Mouse (Mus musculus) T-helper 1 cell (primary cell): Measurements from ENCODE around the gene Serpinh1.
"Not testable (repeated sequence)": the region's sequence is repeated elsewhere in the genome, so short reads cannot be mapped to it uniquely, and the experiment has no call there.

Experiments
- in situ Hi-C: fragments of 300-600 bp; cut with MboI, MseI; formaldehyde crosslinking; loops from one replicate; pipeline ENCODE4 v1.15.1; 2025; ENCODE audit warnings: high pct_unique_total_duplicates

The Serpinh1 gene

DNA sequence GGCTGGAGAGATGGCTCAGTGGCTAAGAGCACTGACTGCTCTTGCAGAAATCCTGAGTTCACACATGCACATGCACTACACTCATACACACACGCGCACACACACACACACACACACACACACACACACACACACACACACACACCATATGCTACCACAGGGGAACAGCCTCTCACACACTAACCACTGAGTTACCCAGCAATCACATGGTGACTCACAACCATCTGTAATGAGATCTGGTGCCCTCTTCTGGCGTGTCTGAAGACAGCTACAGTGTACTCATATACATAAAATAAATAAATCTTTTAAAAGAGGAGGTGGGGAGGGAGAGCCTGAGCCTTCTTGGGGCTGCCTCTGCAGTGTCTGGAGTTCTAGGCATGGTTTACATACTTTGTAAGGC is 21.3 kb upstream of the Serpinh1 start:
- in situ Hi-C loops, result not testable (repeated sequence)

DNA sequence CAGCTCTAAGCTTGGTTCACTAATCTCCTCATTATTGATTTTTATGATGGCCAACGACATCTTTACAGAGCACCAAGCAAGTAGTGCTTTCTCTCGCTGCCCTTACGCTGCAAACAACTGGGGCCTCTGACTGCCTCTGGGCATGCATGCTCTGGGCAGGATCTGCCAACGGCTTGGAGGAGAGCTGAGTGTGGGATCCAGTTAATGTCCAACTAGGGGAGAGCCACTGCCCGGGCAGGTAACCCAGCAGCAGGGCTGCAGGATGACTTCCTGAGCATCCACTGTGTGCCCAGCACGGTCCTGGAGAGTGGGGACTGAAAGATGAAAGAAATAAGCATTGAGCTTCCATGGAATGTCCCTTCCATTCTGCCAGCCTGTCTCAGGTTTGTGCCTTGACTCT is 13.7 kb upstream of the Serpinh1 start:
- in situ Hi-C loops, result no loop called here

DNA sequence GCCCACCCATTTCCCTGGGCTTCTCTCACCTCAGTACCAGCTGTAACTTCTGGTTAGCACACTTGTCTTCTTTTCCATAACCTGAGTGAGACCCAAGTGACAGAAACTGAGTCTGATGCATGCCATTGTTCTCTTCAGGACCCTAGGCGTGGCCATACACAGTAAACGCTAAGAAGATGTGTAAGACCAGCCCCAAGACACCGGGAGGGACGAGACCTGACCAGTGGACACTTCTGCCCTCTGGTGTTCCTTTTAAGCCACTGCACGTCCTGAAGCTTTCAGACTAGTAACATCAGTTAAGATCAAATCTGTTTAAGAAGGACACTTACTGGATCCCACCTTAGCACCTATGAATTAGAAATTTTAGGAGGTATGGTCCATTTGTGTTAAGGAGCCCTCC is 12.0 kb upstream of the Serpinh1 start:
- in situ Hi-C loops, result no loop called here

DNA sequence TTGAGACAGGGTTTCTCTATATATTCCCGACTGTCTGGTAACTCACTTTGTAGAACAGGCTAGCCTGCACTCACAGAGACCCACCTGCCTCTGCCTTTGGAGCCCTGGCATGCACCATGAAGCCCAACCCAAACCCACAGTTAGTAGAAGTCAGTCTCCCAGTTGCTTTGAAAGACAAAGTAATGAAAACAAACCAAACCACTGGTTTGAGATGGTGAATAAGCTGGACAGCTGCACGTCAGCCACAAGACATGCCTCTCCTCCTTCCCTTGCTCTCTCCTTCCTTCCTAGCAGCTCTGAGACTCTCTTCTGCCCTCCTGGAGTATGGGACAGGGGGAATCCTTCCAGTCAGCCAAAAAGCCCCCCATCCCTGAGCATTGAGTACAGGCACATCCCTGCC is 9.1 kb upstream of the Serpinh1 start:
- in situ Hi-C loops, result no loop called here

DNA sequence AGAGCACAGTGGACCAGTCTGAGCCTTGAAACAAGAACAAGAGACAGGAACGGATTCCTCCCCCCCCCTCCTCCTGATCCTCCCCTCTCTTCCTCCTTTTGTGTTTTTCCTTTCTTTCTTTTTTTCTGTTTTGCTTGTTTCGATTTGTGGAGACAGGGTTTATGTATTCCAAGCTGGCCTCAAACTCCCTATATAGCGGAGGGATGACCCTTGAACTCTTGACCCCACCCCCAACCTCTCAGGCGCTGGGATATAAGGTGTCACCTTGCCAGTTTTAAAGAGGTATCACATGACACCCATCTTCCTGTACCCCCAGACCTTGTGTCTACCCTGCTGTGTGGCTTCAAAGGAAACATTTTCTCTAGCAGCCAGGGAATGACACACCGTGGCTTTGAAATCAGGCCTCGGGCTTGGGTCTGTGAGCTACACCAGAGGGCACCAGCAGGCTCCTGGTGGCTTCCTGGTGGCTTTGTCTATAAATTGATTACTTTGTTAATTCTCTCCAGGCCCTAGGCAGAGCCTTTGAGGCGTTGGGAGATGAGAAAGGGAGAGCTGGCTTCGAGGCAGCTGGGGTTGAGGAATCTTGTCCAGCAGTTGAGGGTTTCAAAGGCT is 7.9 kb upstream of the Serpinh1 start:
- in situ Hi-C loops, result no loop called here

DNA sequence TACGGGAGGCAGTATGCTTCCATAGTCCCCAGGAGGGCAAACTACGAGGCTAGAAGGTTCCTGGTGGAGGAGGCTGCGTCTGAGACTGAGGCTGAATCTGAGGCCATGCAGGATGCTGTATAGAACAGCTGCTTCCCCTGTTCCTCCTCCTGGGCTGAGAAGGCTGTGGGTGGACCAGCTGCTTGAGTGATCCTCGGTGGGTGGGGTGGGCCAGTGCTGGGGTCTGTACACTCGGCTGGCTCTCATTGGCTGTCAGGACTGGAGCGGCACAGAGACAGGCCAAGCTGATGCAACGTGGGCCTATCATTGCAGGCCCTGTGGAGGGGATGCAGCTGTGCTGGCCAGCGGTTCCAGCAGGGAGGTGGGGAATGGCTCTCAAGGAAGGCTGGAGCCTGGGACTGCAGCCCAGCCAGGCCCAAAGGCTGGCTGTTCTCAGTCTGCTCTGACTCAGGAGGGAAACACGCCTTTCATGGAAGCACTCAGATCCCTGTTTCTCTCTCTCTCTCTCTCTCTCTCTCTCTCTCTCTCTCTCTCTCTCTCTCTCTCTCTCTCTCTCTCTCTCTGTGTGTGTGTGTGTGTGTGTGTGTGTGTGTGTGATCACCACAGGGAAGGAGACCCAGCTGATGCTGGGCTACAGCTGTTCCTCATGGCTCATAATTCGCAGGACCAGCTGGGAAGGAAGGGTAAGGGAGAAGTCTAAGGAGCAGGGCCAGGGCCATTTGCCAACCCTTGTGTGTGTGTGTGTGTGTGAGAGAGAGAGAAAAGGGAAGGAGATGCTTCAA is 7.2 kb upstream of the Serpinh1 start:
- in situ Hi-C loops, result no loop called here

DNA sequence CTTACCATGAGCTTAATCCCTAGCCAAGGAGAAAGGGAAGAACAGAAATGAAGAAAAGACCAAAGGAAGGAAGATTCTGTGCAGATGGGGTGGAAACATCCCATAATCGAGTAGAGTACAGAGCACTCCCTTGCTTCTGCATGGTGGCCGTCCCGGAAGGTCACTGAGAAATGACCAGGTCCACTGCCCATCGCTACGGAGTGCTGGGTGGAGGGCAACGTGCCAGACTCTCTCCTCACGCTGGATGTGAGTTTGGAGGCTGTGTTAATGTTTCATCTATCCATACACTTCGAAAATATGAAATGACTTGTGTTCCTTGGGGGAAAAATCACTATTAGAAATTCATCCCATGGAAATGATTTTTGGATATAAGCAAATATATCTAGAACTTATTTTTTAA is 5.3 kb upstream of the Serpinh1 start:
- in situ Hi-C loops, result no loop called here

DNA sequence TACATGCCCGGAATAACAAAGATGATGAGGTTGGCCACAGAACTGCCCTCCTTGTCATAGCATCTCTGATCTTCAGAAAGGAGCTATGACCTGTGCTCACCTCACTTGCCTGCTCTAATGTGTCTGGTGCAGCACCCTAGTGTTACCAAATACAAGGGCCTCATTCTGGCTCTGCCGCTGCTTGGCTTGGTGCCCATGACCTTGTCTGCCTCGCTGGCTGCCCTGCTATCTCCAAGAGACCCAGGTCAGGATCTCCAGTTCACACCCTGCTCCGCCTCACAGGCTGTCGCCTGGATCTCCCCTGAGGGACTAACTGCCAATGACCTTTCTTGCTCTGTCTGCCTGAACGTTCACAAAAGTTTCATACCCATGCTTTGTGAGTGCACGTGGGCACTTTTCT is 4.2 kb upstream of the Serpinh1 start:
- in situ Hi-C loops, result no loop called here

DNA sequence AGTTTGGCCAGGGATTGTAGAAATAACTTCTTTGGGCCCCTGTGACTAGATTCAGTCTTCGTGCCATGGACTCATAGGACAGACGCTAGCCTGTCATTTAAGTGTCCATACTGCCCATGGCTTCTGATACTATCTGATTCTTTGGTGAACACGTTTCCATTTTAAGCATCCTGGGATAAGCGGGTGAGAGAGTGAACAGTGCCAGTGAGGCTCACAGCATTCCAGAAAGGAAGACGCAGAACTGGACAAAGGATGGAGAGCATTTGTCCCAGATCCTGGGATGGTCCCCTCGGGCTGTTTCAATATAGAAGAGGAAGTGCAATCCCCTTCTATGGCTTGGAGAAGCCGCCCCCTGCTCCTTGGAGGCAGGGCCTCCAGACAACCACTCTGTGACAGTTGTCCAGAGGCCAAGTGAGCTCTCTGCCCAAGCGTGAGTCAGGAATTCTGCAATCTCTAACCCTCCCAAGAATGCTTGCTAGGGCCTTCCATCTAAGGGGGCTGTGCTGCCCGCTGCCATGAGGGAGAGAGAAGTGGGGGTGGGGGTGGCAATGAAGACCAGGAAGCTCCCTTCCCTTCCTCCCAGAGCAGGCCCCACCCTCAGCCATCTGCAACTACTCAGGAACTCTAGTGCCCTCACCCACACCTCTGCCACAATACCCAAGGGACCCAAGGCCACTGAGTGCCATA is 3.3 kb upstream of the Serpinh1 start:
- in situ Hi-C loops, result no loop called here

DNA sequence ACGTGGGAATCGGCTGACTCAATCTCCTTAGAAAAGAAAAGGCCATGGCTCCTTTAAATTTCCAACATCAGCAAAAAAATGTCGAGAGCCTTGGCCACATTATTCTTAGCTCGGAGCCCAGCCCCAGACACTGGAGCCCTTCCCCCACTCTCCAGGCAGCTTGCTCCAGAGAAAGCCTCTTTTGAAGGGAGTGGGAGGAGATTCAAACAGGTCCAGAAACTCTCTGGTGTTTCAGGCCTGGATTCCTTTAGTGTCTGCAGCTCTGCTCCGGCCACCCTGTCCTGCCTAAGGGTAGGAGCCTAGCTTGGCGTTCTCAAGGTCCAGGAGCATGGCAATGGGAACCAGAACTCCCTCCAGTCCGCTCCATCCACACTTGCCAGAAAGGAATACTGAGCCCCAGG is 2.7 kb upstream of the Serpinh1 start:
- in situ Hi-C loops, result no loop called here

DNA sequence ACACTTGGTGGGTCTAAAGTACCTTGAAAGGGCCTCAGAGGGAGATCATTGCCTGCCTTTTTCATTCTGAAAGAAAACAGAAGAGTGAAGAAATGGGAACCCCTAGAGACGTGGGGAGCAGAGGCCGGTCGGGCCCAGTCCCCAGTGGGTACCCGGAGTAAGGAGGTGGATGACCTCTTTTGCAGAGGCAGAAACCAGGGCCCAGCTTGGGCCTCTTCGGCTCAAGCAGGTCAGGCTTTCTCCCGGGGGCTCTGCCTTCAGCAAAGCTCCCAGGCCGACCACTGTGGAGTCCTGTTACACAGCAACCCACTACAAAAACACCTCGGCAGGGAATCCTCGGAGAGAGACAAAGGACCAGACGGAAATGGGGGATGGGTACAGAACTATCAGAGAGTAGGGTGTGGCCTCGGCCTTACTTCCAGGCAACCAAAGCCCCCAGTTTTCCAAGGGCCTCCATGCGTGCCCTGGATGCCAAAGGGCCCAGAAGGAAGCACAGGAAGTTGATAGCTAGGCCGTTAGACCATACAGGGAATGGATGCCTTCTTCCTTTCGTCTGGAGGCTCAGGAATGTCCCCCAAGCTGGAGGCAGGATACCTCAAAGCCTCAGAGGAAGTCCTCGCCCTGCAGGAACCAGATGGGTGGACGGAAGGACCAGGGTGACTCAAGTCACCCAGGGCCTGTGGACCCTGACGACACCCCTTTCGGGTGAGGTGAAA is 1.1 kb downstream of the Serpinh1 start:
- in situ Hi-C loops, result no loop called here

DNA sequence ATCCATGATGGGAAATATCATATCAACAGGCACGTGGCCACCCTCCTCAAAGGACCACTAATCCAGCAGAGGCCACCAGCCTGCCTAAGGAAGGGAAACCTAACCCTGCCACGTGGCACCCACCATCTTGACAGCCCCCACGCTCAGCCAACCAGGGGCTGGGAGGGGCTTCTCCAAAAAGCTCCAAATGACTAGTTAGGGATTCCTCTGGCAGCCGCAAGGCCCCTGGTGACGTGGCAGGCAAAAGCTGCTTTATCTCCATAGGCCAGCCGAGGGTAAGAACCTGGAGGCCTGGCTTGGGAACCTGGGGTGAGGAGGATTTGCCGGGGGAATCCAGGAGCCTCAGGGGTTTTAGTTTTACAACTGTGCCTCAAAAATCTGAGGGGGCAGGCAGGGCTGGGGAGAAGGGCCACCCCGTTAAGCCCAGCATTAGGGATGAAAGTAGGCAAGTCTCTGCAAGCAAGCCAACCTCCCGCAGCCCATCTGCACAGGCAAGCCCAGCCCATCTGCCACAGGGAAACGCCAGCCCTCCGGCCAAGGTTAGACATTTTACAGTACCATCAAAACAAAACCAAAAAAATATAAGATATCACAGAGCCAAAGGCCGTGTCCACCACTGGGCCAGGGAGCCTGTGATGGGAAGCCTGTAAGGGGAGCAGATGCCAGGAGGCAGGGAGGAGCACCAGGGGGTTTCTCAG is 1.8 kb downstream of the Serpinh1 start:
- in situ Hi-C loops, result no loop called here

DNA sequence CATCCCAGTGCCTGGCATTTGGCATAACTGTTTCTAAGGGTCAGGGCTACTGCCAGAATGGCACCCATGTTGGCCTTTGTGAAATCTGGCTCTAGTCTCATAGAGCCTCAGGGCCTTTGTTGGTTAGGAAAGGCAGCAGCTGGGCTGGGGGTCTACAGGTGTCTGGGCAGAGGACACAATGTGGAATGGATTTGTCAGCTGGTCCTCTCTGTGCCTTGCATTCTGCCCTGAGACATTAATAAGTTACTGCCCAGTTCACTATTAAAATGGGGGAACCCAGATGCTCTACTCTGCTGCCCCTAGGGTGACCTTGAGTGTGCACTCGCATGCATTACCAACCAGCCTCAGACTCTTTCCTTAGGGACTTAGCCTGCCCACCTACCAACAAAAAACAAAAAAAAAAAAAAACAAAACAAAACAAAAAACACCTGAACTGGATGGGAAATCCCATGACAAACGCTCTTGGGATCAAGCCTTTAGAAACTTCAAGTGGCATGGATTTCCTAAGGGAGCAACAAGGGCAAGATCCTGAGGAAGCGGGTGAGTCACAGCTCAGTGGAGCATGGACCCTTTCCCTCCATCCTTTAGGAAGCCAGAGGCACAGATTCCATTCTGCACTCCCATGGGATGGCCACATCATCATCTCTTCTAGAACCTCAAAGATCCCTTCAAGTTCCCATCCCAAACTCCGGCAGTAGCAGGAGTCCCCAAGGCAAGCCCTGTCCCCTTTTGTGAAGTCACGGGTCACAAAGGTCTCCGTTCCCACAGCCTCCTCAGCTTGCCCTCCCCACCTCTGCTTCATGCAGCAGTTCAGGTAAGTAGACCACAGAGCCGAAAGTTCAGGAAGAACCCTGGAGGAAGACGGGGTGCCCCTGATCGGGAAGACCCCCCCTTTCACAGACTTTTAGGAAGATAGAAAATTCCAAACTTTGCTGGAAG is 3.0 kb downstream of the Serpinh1 start:
- in situ Hi-C loops, result no loop called here

DNA sequence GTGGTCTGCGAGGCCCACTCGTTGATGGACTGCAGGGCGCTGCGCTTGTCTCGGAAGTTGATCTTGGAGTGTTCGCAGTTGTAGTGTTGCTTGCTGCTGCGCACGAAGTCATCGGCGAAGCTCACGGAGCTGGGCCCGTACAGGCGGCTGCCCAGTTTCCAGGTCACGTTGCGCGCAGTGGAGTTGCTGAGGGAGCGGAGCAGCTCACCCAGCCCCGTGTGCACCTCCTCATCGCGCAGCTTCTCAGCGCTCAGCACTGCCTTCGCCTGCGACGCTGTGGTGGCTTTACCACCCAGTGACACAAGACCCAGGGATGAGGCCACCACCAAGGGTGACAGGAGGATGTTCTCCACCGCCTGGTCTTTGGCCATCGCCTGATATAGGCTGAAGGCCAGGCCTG is 4.2 kb downstream of the Serpinh1 start:
- in situ Hi-C loops, result no loop called here

DNA sequence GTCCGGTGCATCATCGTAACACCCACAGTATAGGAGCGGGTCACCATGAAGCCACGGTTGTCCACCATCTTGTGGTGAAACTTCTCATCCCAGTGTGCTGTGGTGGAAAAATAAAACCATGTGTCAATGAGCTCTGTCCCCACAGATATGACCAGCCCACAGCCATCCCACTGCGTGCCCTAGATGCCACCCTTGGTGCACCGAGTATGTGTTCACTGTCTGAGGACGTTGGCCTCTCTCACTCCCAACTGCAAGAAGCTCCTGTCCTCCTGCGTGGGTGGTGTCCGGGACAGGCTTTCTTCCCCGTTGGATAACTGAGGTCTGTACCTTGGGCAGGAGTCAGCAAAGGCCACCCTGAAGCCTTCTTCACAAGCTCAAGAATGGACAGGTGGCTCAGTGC is 5.8 kb downstream of the Serpinh1 start:
- in situ Hi-C loops, result no loop called here

DNA sequence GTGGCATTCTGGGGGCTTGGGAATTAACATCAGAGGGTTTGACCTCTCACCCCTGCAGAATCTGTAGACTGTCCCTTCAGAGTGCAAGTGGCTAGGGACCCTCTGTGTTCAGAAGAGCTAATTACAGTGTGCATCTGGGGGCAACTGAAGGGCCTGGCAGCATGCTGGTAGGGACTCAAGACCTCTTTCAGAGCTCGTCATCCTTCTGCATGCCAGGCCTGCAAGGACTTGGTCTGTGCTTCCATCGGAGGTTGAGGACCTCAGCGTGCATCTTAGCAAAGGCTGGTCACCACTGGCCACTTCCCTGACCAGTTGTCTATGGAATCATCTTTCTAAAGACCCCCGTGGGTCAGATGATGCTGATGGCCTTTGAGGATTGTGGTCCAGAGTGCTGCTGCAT is 9.5 kb downstream of the Serpinh1 start:
- in situ Hi-C loops, result no loop called here

DNA sequence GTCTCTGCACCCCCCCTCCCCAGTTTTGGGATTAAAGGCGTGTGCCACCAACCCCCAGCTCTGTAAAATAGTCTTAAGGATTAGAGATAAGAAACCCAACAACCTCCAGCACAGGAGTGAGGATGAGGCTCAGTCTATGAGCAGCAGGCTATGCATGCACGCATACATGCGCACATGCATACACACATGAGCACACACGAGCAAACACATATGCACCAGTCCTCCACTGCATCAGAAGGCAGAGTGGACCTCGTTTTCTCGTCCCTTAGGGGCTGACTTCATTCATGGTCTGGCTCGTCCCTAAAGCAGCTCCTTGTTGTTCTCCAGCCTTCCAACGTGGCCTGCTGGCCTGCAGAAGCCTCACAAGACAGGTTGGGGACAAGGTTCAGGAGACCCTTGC is 12.3 kb downstream of the Serpinh1 start:
- in situ Hi-C loops, result no loop called here

DNA sequence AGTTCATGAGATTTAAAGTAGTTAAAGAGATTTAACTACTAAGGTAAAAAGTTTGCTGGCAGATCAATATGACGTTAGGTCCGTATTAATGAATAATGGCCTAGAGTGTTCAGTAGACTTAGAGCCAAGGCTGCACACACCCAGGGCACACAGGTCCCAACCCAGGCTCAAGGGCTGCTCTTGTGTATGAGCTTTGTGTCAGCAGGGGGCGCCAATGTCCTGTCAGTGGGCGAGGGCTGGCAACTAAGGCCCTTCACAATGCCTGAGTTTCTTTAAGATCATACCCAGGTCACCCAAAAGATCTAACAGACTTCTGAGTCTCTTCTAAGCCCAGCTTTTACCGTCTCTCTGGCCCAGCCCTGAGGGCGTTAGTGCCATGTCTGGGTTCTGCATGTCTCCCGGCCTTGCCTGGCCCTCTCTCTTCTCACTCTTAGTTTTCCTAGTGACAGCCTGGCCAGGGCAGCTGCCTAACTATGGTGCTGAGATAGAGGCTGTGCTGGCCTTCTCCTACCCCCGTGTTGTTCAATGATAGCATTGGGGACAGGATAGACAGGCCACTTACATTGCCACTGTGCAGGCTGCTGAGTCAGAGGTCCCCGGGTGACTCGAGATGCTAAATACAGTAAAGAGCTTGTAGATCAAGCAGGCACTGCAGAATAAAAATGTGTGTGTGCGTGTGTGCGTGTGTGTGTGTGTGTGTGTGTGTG is 20.1 kb downstream of the Serpinh1 start:
- in situ Hi-C loops, result loop anchor here (5.0 kb wide), 1 partner anchor 114 kb away; no protein-coding TSS in a partner anchor

DNA sequence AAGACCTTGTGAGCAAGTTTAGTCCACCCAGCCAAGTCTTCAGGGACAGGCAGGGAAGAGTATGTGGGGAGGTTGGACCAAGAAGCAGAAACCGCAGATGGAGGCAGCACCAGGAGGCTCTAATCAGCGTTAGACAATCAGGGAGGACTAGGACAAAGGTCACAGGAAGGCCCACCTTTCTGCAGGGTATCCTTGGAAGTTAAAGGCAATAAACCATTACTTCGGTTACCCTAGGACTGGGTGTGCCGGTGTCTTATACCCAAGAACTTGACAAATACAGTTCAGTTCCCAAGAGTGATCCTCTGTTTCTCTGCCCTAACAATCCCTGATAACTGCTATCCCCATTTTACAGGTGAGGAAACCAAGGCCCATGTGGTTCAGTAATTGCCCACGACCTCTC is 23.0 kb downstream of the Serpinh1 start:
- in situ Hi-C loops, result loop anchor here (5.0 kb wide), 1 partner anchor 117 kb away; no protein-coding TSS in a partner anchor

DNA sequence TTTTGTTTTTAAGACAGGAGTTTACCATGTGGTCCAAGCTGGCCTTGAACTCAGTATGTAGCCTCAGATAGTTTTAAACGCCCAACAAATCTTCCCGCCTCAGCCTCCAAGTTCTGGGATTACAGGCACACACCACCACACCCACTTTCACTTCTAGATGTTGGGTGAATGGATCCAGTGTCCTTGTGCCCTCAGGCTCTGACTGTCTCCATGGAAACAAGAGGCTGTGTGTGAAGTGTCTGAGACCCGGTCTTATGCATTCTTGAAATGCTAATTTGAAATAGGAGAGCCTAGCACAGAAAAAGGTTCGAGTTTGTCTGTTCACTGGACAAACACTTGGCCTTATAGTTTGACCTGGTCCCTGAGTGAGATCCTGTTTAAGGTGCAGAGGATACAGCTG is 24.2 kb downstream of the Serpinh1 start:
- in situ Hi-C loops, result no loop called here
